Mouse (Mus musculus) liver, embryonic 15.5 days (tissue): ENCODE data around the gene Slc6a6. TPM values are rescaled to one million over a fixed set of nuclear protein-coding genes. Genes with fewer than 3 reads are reported as not detected.

ENCODE experiments used
- ATAC-seq: fragments of 200-750 bp; cut with Nextera tagmentation; 2 replicates; pipeline ENCODE4 v1.8.0; 2017; ENCODE audit warnings: moderate number of reproducible peaks, mild to moderate bottlenecking, moderate library complexity; ENCODE audit not compliant: insufficient read depth
- H3K27ac ChIP-seq: fragments of 300-500 bp; sonication (generic); replicated peaks from 2 replicates; pipeline ENCODE4 v1.5.1; 2015; ENCODE audit warnings: mild to moderate bottlenecking, inconsistent platforms
- H3K27me3 ChIP-seq: fragments of 300-500 bp; sonication (generic); 2 replicates; pipeline ENCODE4 v1.6.1; 2015; ENCODE audit warnings: mild to moderate bottlenecking, inconsistent platforms
- H3K36me3 ChIP-seq: fragments of 300-500 bp; sonication (generic); replicated peaks from 2 replicates; pipeline ENCODE4 v1.6.1; 2015; ENCODE audit warnings: moderate library complexity, mild to moderate bottlenecking, inconsistent platforms
- H3K4me1 ChIP-seq: fragments of 300-500 bp; sonication (generic); replicated peaks from 2 replicates; pipeline ENCODE4 v1.6.1; 2015; ENCODE audit warnings: inconsistent platforms
- H3K4me2 ChIP-seq: fragments of 300-500 bp; sonication (generic); 2 replicates; pipeline ENCODE4 v1.6.1; 2015; ENCODE audit warnings: moderate library complexity, mild to moderate bottlenecking, inconsistent platforms
- H3K4me3 ChIP-seq: fragments of 300-500 bp; sonication (generic); replicated peaks from 2 replicates; pipeline ENCODE4 v1.5.1; 2015; ENCODE audit warnings: mild to moderate bottlenecking, inconsistent platforms
- H3K9ac ChIP-seq: fragments of 300-500 bp; sonication (generic); 2 replicates; pipeline ENCODE4 v1.6.1; 2015; ENCODE audit warnings: moderate library complexity, mild to moderate bottlenecking, inconsistent platforms
- H3K9me3 ChIP-seq: fragments of 300-500 bp; sonication (generic); replicated peaks from 2 replicates; pipeline ENCODE4 v1.6.1; 2016; ENCODE audit warnings: inconsistent platforms
- WGBS: fragments of 180-500 bp; shearing (Covaris S2); methylation state at CpG from one replicate; pipeline ENCODE4 v1.1.7; 2015; ENCODE audit warnings: mixed read lengths; ENCODE audit not compliant: insufficient replicate concordance; 5-methylcytosine and 5-hydroxymethylcytosine counted together
- polyA plus RNA-seq: library from polyadenylated mRNA; unstranded; fragments of >200 nt; fragmentation: Nextera tagmentation; extraction: Ambion mirVana; gene quantifications from 2 replicates; pipeline ENCODE4 v1.2.1, GENCODE M21; 2015

The Slc6a6 gene
- polyA plus RNA-seq, 1 experiment from 2014 or later: 20.1 TPM

- no peak overlapping the region for H3K9ac ChIP-seq
- H3K4me2 ChIP-seq: peak overlapping the region; percentile 99
- no peaks in the 10 kb centered on the region for H3K36me3 ChIP-seq
- H3K27me3 ChIP-seq: no peaks in the 10 kb centered on the region
- no peaks in the 10 kb centered on the region for H3K9me3 ChIP-seq
- no peak overlapping the region for H3K4me3 ChIP-seq
- H3K4me1 ChIP-seq: peaks cover 73% of the 10 kb centered on the region
- 65% methylated on average over 4 of the region's 4 CpGs for WGBS
- H3K27ac ChIP-seq: no peak overlapping the region
- no peak for ATAC-seq
These were observed 2.7 kb downstream of the Slc6a6 start for GRCm38 (mm10) chr6:91686597-91686996.

- Histone ChIP-seq H3K9ac (no peak overlapping the region), H3K9me3 (no peaks in the 10 kb centered on the region), H3K27ac (no peak overlapping the region), H3K36me3 (no peaks in the 10 kb centered on the region), H3K27me3 (no peaks in the 10 kb centered on the region), H3K4me3 (no peak overlapping the region), H3K4me2 (no peak overlapping the region), H3K4me1 (peaks cover 64% of the 10 kb centered on the region)
- WGBS: 61% methylated on average over 6 of the region's 6 CpGs
- ATAC-seq: no peak
These were observed 4.2 kb downstream of the Slc6a6 start for GRCm38 (mm10) chr6:91688021-91688420.

GRCm38 (mm10) chr6:91689231-91689630, 5.4 kb downstream of the Slc6a6 start:
- no peak overlapping the region for H3K4me3 ChIP-seq
- H3K27me3 ChIP-seq: no peaks in the 10 kb centered on the region
- H3K4me2 ChIP-seq: no peak overlapping the region
- no peaks in the 10 kb centered on the region for H3K9me3 ChIP-seq
- no peak overlapping the region for H3K9ac ChIP-seq
- H3K27ac ChIP-seq: 0 out of 2 replicates have a peak overlapping the region, but pooled peaks have one; percentile 19
- no peak for ATAC-seq
- peaks cover 53% of the 10 kb centered on the region for H3K4me1 ChIP-seq
- no peaks in the 10 kb centered on the region for H3K36me3 ChIP-seq

GRCm38 (mm10) chr6:91690222-91690621, 6.4 kb downstream of the Slc6a6 start:
- Histone ChIP-seq H3K4me1 (peaks cover 43% of the 10 kb centered on the region), H3K36me3 (no peaks in the 10 kb centered on the region), H3K4me3 (no peak overlapping the region), H3K4me2 (no peak overlapping the region), H3K27me3 (no peaks in the 10 kb centered on the region), H3K27ac (peak overlapping the region; percentile 41; the same call in 1 of the 2 replicates), H3K9ac (no peak overlapping the region), H3K9me3 (no peaks in the 10 kb centered on the region)
- WGBS: 66% methylated on average over 7 of the region's 7 CpGs
- ATAC-seq: no peak

- Histone ChIP-seq H3K36me3 (no peaks in the 10 kb centered on the region), H3K4me1 (peaks cover 39% of the 10 kb centered on the region), H3K9ac (no peak overlapping the region), H3K4me3 (no peak overlapping the region), H3K27ac (peak overlapping the region; percentile 41; the same call in 1 of the 2 replicates), H3K9me3 (no peaks in the 10 kb centered on the region), H3K4me2 (no peak overlapping the region), H3K27me3 (no peaks in the 10 kb centered on the region)
- WGBS: 70% methylated on average over 7 of the region's 7 CpGs
- ATAC-seq: no peak
These were observed 6.8 kb downstream of the Slc6a6 start for GRCm38 (mm10) chr6:91690646-91691045.

- no peaks in the 10 kb centered on the region for H3K9me3 ChIP-seq
- H3K4me2 ChIP-seq: no peak overlapping the region
- H3K36me3 ChIP-seq: no peaks in the 10 kb centered on the region
- 70% methylated on average over 4 of the region's 4 CpGs for WGBS
- H3K27ac ChIP-seq: no peak overlapping the region
- H3K9ac ChIP-seq: no peak overlapping the region
- no peak for ATAC-seq
- no peaks in the 10 kb centered on the region for H3K27me3 ChIP-seq
- H3K4me3 ChIP-seq: no peak overlapping the region
- peaks cover 30% of the 10 kb centered on the region for H3K4me1 ChIP-seq
These were observed 7.7 kb downstream of the Slc6a6 start for GRCm38 (mm10) chr6:91691576-91691975.

GRCm38 (mm10) chr6:91693301-91693886, 9.5 kb downstream of the Slc6a6 start:
- H3K36me3 ChIP-seq: no peaks in the 10 kb centered on the region
- no peak overlapping the region for H3K9ac ChIP-seq
- ATAC-seq: no peak
- WGBS: 63% methylated on average over 17 of the region's 17 CpGs
- no peak overlapping the region for H3K4me2 ChIP-seq
- peaks cover 24% of the 10 kb centered on the region for H3K4me1 ChIP-seq
- H3K9me3 ChIP-seq: no peaks in the 10 kb centered on the region
- H3K4me3 ChIP-seq: no peak overlapping the region
- no peaks in the 10 kb centered on the region for H3K27me3 ChIP-seq
- H3K27ac ChIP-seq: no peak overlapping the region

GRCm38 (mm10) chr6:91694610-91695009, 10.8 kb downstream of the Slc6a6 start:
- Histone ChIP-seq H3K27ac (no peak overlapping the region), H3K4me2 (no peak overlapping the region), H3K27me3 (no peaks in the 10 kb centered on the region), H3K4me3 (no peak overlapping the region), H3K9ac (no peak overlapping the region), H3K9me3 (no peaks in the 10 kb centered on the region), H3K4me1 (peaks cover 28% of the 10 kb centered on the region), H3K36me3 (no peaks in the 10 kb centered on the region; the same call in 1 of the 2 replicates)
- 81% methylated on average over 7 of the region's 7 CpGs for WGBS
- no peak for ATAC-seq

- Histone ChIP-seq H3K4me1 (peaks cover 51% of the 10 kb centered on the region), H3K36me3 (peaks cover 6% of the 10 kb centered on the region), H3K27ac (no peak overlapping the region), H3K9me3 (no peaks in the 10 kb centered on the region), H3K27me3 (no peaks in the 10 kb centered on the region), H3K4me3 (no peak overlapping the region), H3K9ac (no peak overlapping the region), H3K4me2 (no peak overlapping the region)
- WGBS: 60% methylated on average over 1 of the region's 1 CpGs
- no peak for ATAC-seq
These were observed 15.0 kb downstream of the Slc6a6 start for GRCm38 (mm10) chr6:91698831-91699230.

GRCm38 (mm10) chr6:91699482-91700200, 15.8 kb downstream of the Slc6a6 start:
- H3K27ac ChIP-seq: 0 out of 2 replicates have a peak overlapping the region, but pooled peaks have one; percentile 33
- no peaks in the 10 kb centered on the region for H3K27me3 ChIP-seq
- peaks cover 51% of the 10 kb centered on the region for H3K4me1 ChIP-seq
- no peak overlapping the region for H3K9ac ChIP-seq
- no peak overlapping the region for H3K4me3 ChIP-seq
- no peak for ATAC-seq
- peaks cover 6% of the 10 kb centered on the region for H3K36me3 ChIP-seq
- WGBS: 42% methylated on average over 4 of the region's 4 CpGs
- no peak overlapping the region for H3K4me2 ChIP-seq
- no peaks in the 10 kb centered on the region for H3K9me3 ChIP-seq

GRCm38 (mm10) chr6:91700823-91701621, 17.2 kb downstream of the Slc6a6 start:
- Histone ChIP-seq H3K4me3 (no peak overlapping the region), H3K27me3 (no peaks in the 10 kb centered on the region), H3K9ac (no peak overlapping the region), H3K27ac (peak overlapping the region; percentile 62), H3K4me2 (no peak overlapping the region), H3K36me3 (peaks cover 6% of the 10 kb centered on the region), H3K4me1 (peaks cover 62% of the 10 kb centered on the region), H3K9me3 (no peaks in the 10 kb centered on the region)
- WGBS: 69% methylated on average over 11 of the region's 11 CpGs
- peak; percentile 43; the same call in 1 of the 2 replicates for ATAC-seq
